Mouse (Mus musculus) midbrain, embryonic 12.5 days (tissue): ENCODE results near the gene Bcam. TPM values are rescaled to one million over a fixed set of nuclear protein-coding genes. Genes with fewer than 3 reads are reported as not detected.

Source experiments
- ATAC-seq: fragments of 200-750 bp; cut with Nextera tagmentation; 2 replicates; pipeline ENCODE4 v1.8.0; 2017; ENCODE audit warnings: low read depth, moderate TSS enrichment, moderate library complexity; ENCODE audit not compliant: low FRiP score
- H3K27ac ChIP-seq: fragments of 300-500 bp; sonication (generic); replicated peaks from 2 replicates; pipeline ENCODE4 v1.5.1; 2016; ENCODE audit warnings: mild to moderate bottlenecking
- H3K27me3 ChIP-seq: fragments of 300-500 bp; sonication (generic); 2 replicates; pipeline ENCODE4 v1.6.1; 2016; ENCODE audit warnings: mild to moderate bottlenecking
- H3K36me3 ChIP-seq: fragments of 300-500 bp; sonication (generic); 2 replicates; pipeline ENCODE4 v1.6.1; 2016
- H3K4me1 ChIP-seq: fragments of 300-500 bp; sonication (generic); 2 replicates; pipeline ENCODE4 v1.6.1; 2016
- H3K4me2 ChIP-seq: fragments of 300-500 bp; sonication (generic); replicated peaks from 2 replicates; pipeline ENCODE4 v1.6.1; 2016; ENCODE audit warnings: mild to moderate bottlenecking, moderate library complexity
- H3K4me3 ChIP-seq: fragments of 300-500 bp; sonication (generic); 2 replicates; pipeline ENCODE4 v1.5.1; 2016; ENCODE audit warnings: mild to moderate bottlenecking
- H3K9ac ChIP-seq: fragments of 300-500 bp; sonication (generic); replicated peaks from 2 replicates; pipeline ENCODE4 v1.6.1; 2016; ENCODE audit warnings: mild to moderate bottlenecking, moderate library complexity
- H3K9me3 ChIP-seq: fragments of 300-500 bp; sonication (generic); 2 replicates; pipeline ENCODE4 v1.6.1; 2016; ENCODE audit warnings: mild to moderate bottlenecking
- WGBS: fragments of 180-500 bp; shearing (Covaris S2); methylation state at CpG from one replicate; pipeline ENCODE4 v1.1.7; 2016; 5-methylcytosine and 5-hydroxymethylcytosine counted together
- polyA plus RNA-seq: library from polyadenylated mRNA; unstranded; fragments of >200 nt; fragmentation: Nextera tagmentation; extraction: Ambion mirVana; gene quantifications from 2 replicates; pipeline ENCODE4 v1.2.1, GENCODE M21; 2016

The Bcam gene
- polyA plus RNA-seq, 1 experiment from 2014 or later = 14.1 TPM

- Histone ChIP-seq H3K36me3 (peaks cover 61% of the 10 kb centered on the region), H3K4me3 (no peak overlapping the region), H3K9ac (no peak overlapping the region), H3K27me3 (no peaks in the 10 kb centered on the region), H3K4me2 (no peak overlapping the region), H3K4me1 (peaks cover 1% of the 10 kb centered on the region), H3K27ac (no peak overlapping the region), H3K9me3 (no peaks in the 10 kb centered on the region)
- no peak for ATAC-seq
- 92% methylated on average over 15 of the region's 16 CpGs for WGBS
Measured at GRCm38 (mm10) chr7:19736389-19737057, 34.3 kb downstream of the Bcam start.

GRCm38 (mm10) chr7:19734178-19734666 is 36.6 kb downstream of the Bcam start:
- Histone ChIP-seq H3K9ac (no peak overlapping the region), H3K4me3 (no peak overlapping the region), H3K9me3 (no peaks in the 10 kb centered on the region), H3K36me3 (peaks cover 78% of the 10 kb centered on the region), H3K4me1 (no peaks in the 10 kb centered on the region), H3K27me3 (no peaks in the 10 kb centered on the region), H3K4me2 (no peak overlapping the region), H3K27ac (no peak overlapping the region)
- ATAC-seq = no peak
- 91% methylated on average over 10 of the region's 10 CpGs for WGBS

- Histone ChIP-seq H3K9me3 (peaks cover under 1% of the 10 kb centered on the region), H3K27ac (no peak overlapping the region), H3K27me3 (no peaks in the 10 kb centered on the region), H3K4me2 (no peak overlapping the region), H3K4me1 (no peaks in the 10 kb centered on the region), H3K4me3 (no peak overlapping the region), H3K36me3 (peaks cover 85% of the 10 kb centered on the region), H3K9ac (no peak overlapping the region)
- no peak for ATAC-seq
- 92% methylated on average over 4 of the region's 4 CpGs for WGBS
Measured at GRCm38 (mm10) chr7:19726541-19726940, 44.3 kb downstream of the Bcam start.

- H3K9ac ChIP-seq = no peak overlapping the region
- no peak for ATAC-seq
- no peak overlapping the region for H3K27ac ChIP-seq
- no peaks in the 10 kb centered on the region for H3K4me1 ChIP-seq
- H3K9me3 ChIP-seq = peaks cover 13% of the 10 kb centered on the region
- no peak overlapping the region for H3K4me2 ChIP-seq
- peaks cover 74% of the 10 kb centered on the region for H3K36me3 ChIP-seq
- 95% methylated on average over 12 of the region's 12 CpGs for WGBS
- H3K4me3 ChIP-seq = no peak overlapping the region
- H3K27me3 ChIP-seq = no peaks in the 10 kb centered on the region
Measured at GRCm38 (mm10) chr7:19724167-19724566, 46.6 kb downstream of the Bcam start.

GRCm38 (mm10) chr7:19722754-19723195 is 48.0 kb downstream of the Bcam start:
- Histone ChIP-seq H3K4me1 (no peaks in the 10 kb centered on the region), H3K9ac (no peak overlapping the region), H3K27ac (no peak overlapping the region), H3K27me3 (no peaks in the 10 kb centered on the region), H3K9me3 (peaks cover 13% of the 10 kb centered on the region), H3K36me3 (peaks cover 60% of the 10 kb centered on the region), H3K4me2 (no peak overlapping the region), H3K4me3 (no peak overlapping the region)
- ATAC-seq = no peak
- WGBS = 96% methylated on average over 6 of the region's 6 CpGs

- no peak overlapping the region for H3K4me2 ChIP-seq
- peaks cover 35% of the 10 kb centered on the region for H3K36me3 ChIP-seq
- no peaks in the 10 kb centered on the region for H3K27me3 ChIP-seq
- H3K4me1 ChIP-seq = peaks cover 14% of the 10 kb centered on the region
- no peak overlapping the region for H3K4me3 ChIP-seq
- ATAC-seq = no peak
- no peak overlapping the region for H3K27ac ChIP-seq
- H3K9me3 ChIP-seq = peaks cover 13% of the 10 kb centered on the region
- H3K9ac ChIP-seq = no peak overlapping the region
- 91% methylated on average over 4 of the region's 4 CpGs for WGBS
Measured at GRCm38 (mm10) chr7:19719200-19719599, 51.6 kb downstream of the Bcam start.

- ATAC-seq = no peak
- Histone ChIP-seq H3K9me3 (peaks cover 13% of the 10 kb centered on the region), H3K4me2 (no peak overlapping the region), H3K4me3 (no peak overlapping the region), H3K36me3 (peaks cover 32% of the 10 kb centered on the region), H3K27me3 (no peaks in the 10 kb centered on the region), H3K9ac (no peak overlapping the region), H3K4me1 (peaks cover 22% of the 10 kb centered on the region), H3K27ac (no peak overlapping the region)
- WGBS = 92% methylated on average over 5 of the region's 5 CpGs
Measured at GRCm38 (mm10) chr7:19718297-19718952, 52.4 kb downstream of the Bcam start.

- Histone ChIP-seq H3K4me1 (peaks cover 25% of the 10 kb centered on the region), H3K36me3 (peaks cover 31% of the 10 kb centered on the region), H3K9me3 (peaks cover 13% of the 10 kb centered on the region), H3K4me3 (no peak overlapping the region), H3K4me2 (no peak overlapping the region), H3K27me3 (no peaks in the 10 kb centered on the region), H3K9ac (no peak overlapping the region), H3K27ac (no peak overlapping the region)
- WGBS = 90% methylated on average over 4 of the region's 4 CpGs
- ATAC-seq = no peak
Measured at GRCm38 (mm10) chr7:19717346-19717745, 53.5 kb downstream of the Bcam start.

GRCm38 (mm10) chr7:19716822-19717221 is 54.0 kb downstream of the Bcam start:
- 0 out of 2 replicates have a peak overlapping the region, but pooled peaks have one; percentile 30 for H3K4me3 ChIP-seq
- H3K9me3 ChIP-seq = peaks cover 13% of the 10 kb centered on the region
- ATAC-seq = no peak
- WGBS = 82% methylated on average over 2 of the region's 2 CpGs
- H3K27ac ChIP-seq = peak overlapping the region; percentile 80
- peak overlapping the region; percentile 43; the same call in 1 of the 2 replicates for H3K9ac ChIP-seq
- H3K27me3 ChIP-seq = no peaks in the 10 kb centered on the region
- H3K4me1 ChIP-seq = peaks cover 25% of the 10 kb centered on the region
- H3K4me2 ChIP-seq = peak overlapping the region; percentile 48
- peaks cover 37% of the 10 kb centered on the region for H3K36me3 ChIP-seq

GRCm38 (mm10) chr7:19716055-19716682 is 54.6 kb downstream of the Bcam start:
- peak overlapping the region; percentile 48 for H3K4me2 ChIP-seq
- H3K27me3 ChIP-seq = no peaks in the 10 kb centered on the region
- H3K9ac ChIP-seq = peak overlapping the region; percentile 43
- H3K27ac ChIP-seq = peak overlapping the region; percentile 80
- H3K9me3 ChIP-seq = peaks cover 9% of the 10 kb centered on the region
- peaks cover 25% of the 10 kb centered on the region for H3K4me1 ChIP-seq
- H3K4me3 ChIP-seq = peak overlapping the region; percentile 30
- ATAC-seq = no peak
- peaks cover 39% of the 10 kb centered on the region for H3K36me3 ChIP-seq
- WGBS = 7% methylated on average over 18 of the region's 18 CpGs

- peak; percentile 99 for ATAC-seq
- Histone ChIP-seq H3K36me3 (peaks cover 40% of the 10 kb centered on the region), H3K27me3 (no peaks in the 10 kb centered on the region)
Measured at GRCm38 (mm10) chr7:19715239-19716054, 55.4 kb downstream of the Bcam start, which contains the start of gene Tomm40. TSS of gene Tomm40 (minus strand) at chr7:19715438.

More at GRCm38 (mm10) chr7:19715239-19716054, 55.4 kb downstream of the Bcam start, which contains the start of gene Tomm40:
- Histone ChIP-seq H3K4me3 (peak within 1 kb of the TSS; percentile 99), H3K4me1 (peaks cover 25% of the 10 kb centered on the region), H3K27ac (peak within 1 kb of the TSS; percentile 80), H3K4me2 (peak within 1 kb of the TSS; percentile 99), H3K9me3 (peaks cover 1% of the 10 kb centered on the region; the same call in 1 of the 2 replicates), H3K9ac (peak within 1 kb of the TSS; percentile 95)
- under 1% methylated on average over 59 of the region's 59 CpGs for WGBS
